Mouse (Mus musculus) neural tube, embryonic 14.5 days (tissue): Measurements from ENCODE around the gene Prpf4b. TPM values are rescaled to one million over a fixed set of nuclear protein-coding genes. Genes with fewer than 3 reads are reported as not detected.
"Not testable (repeated sequence)": the region's sequence is repeated elsewhere in the genome, so short reads cannot be mapped to it uniquely, and the experiment has no call there.

Source experiments
- ATAC-seq: fragments of 200-750 bp; cut with Nextera tagmentation; 2 replicates; pipeline ENCODE4 v1.8.0; 2017; ENCODE audit warnings: low read depth, mild to moderate bottlenecking, moderate TSS enrichment, moderate library complexity
- H3K27ac ChIP-seq: fragments of 300-500 bp; sonication (generic); 2 replicates; pipeline ENCODE4 v1.5.1; 2014; ENCODE audit warnings: low read depth, mild to moderate bottlenecking, control low read depth, low read length, moderate library complexity, mixed read lengths
- H3K27me3 ChIP-seq: fragments of 300-500 bp; sonication (generic); 2 replicates; pipeline ENCODE4 v1.6.1; 2014; ENCODE audit warnings: low read length; ENCODE audit not compliant: control insufficient read depth, insufficient read depth
- H3K36me3 ChIP-seq: fragments of 300-500 bp; sonication (generic); 2 replicates; pipeline ENCODE4 v1.6.1; 2014; ENCODE audit warnings: low read length, mixed read lengths; ENCODE audit not compliant: control insufficient read depth, insufficient read depth
- H3K4me1 ChIP-seq: fragments of 300-500 bp; sonication (generic); 2 replicates; pipeline ENCODE4 v1.6.1; 2014; ENCODE audit warnings: low read length; ENCODE audit not compliant: control insufficient read depth, insufficient read depth
- H3K4me2 ChIP-seq: fragments of 300-500 bp; sonication (generic); 2 replicates; pipeline ENCODE4 v1.6.1; 2014; ENCODE audit warnings: mild to moderate bottlenecking, low read depth, low read length, control low read depth
- H3K4me3 ChIP-seq: fragments of 300-500 bp; sonication (generic); 2 replicates; pipeline ENCODE4 v1.5.1; 2014; ENCODE audit warnings: low read depth, low read length, control low read depth, mixed read lengths
- H3K9ac ChIP-seq: fragments of 300-500 bp; sonication (generic); replicated peaks from 2 replicates; pipeline ENCODE4 v1.6.1; 2014; ENCODE audit warnings: low read depth, mild to moderate bottlenecking, control low read depth, low read length, mixed read lengths
- H3K9me3 ChIP-seq: fragments of 300-500 bp; sonication (generic); 2 replicates; pipeline ENCODE4 v1.6.1; 2016; ENCODE audit warnings: low read length; ENCODE audit not compliant: control insufficient read depth
- WGBS: fragments of 180-500 bp; shearing (Covaris S2); extraction: QIAGEN DNeasy Blood & Tissue Kit; methylation state at CpG from one replicate; pipeline ENCODE4 v1.1.7; 2014; 5-methylcytosine and 5-hydroxymethylcytosine counted together
- polyA plus RNA-seq: library from polyadenylated mRNA; unstranded; fragments of >200 nt; fragmentation: Nextera tagmentation; extraction: Ambion mirVana; gene quantifications from 2 replicates; pipeline ENCODE4 v1.2.1, GENCODE M21; 2014

Prpf4b gene
- polyA plus RNA-seq, 1 experiment from 2014 or later: 78.0 TPM

DNA sequence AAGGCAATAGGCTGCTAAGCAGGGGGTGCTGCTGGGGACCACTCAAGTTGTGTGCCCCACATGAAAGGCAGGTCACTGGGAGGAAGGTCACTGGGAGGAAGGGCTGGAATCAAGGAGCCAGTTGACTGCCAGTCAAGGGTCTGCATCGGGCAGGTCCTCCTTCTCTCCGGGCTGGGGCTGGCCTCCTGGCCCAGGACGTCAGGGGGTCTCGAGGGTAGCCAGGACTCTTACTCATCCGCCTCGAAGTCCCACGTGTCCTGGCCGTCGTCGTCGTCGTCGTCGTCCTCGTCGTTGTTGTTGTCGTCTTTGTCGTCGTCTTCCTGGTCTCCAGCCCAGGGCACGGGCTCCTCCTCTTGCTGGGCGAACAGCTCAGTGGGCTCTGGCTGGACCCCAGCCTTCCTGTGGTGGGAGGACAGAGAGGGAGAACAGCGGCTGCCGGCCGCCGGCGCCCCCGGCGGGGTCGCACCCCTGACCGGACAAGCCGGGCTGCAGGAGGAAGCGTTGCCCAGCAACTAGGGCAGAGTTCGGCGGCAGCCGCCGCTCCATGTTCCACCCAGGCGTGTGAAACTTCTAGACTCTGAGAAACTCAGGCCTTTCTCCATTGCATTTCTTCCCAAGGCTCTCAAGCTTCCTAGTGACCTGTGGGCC is 41.5 kb downstream of the Prpf4b start:
- 0 out of 2 replicates have a peak overlapping the region, but pooled peaks have one; percentile 21 for H3K9ac ChIP-seq
- WGBS: 46% methylated on average over 36 of the region's 37 CpGs
- H3K9me3 ChIP-seq: no peaks in the 10 kb centered on the region
- H3K4me1 ChIP-seq: no peaks in the 10 kb centered on the region
- peak overlapping the region; percentile 38 for H3K4me2 ChIP-seq
- ATAC-seq: peak; percentile 44; the same call in 1 of the 2 replicates
- no peaks in the 10 kb centered on the region for H3K36me3 ChIP-seq
- no peak overlapping the region for H3K27ac ChIP-seq
- H3K4me3 ChIP-seq: no peak overlapping the region
- H3K27me3 ChIP-seq: no peaks in the 10 kb centered on the region

DNA sequence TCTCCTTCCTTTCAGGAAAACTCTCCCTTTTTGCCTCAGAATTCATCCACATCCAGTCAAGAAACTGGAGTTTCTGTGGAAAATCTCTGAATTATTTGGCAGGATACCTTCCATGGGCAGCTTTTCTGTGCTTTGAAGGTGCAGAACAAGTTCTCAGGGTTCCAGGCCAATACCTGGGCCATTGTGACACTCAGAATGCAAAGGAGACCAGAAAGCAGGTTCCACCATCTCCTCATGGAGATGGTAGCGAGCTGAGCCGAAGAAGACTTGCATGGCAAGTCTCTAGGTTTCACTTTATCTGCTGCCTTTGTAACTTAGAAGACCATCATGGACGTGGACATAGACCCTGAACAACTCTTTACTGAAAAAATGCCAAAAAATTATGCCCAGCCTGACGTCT is 49.1 kb downstream of the Prpf4b start, which contains the start of the genes Fam217a and 4933417A18Rik:
TSS of gene Fam217a (minus strand) at position 101 of the 400 bp plus-strand sequence.
TSS of gene 4933417A18Rik (plus strand) at position 200 of the 400 bp plus-strand sequence.
- no peak within 1 kb of the TSS for H3K9ac ChIP-seq
- no peaks in the 10 kb centered on the region for H3K36me3 ChIP-seq
- no peak within 1 kb of the TSS for H3K4me2 ChIP-seq
- no peak within 1 kb of the TSS for H3K27ac ChIP-seq
- H3K4me1 ChIP-seq: no peaks in the 10 kb centered on the region
- H3K9me3 ChIP-seq: no peaks in the 10 kb centered on the region
- no peak for ATAC-seq
- no peaks in the 10 kb centered on the region for H3K27me3 ChIP-seq
- no peak within 1 kb of the TSS for H3K4me3 ChIP-seq
- 83% methylated on average over 4 of the region's 4 CpGs for WGBS

- H3K9ac ChIP-seq: no peak overlapping the region
- no peaks in the 10 kb centered on the region for H3K36me3 ChIP-seq
- no peak overlapping the region for H3K27ac ChIP-seq
- WGBS: 63% methylated on average over 10 of the region's 10 CpGs
- H3K4me3 ChIP-seq: no peak overlapping the region
- H3K9me3 ChIP-seq: no peaks in the 10 kb centered on the region
- H3K4me2 ChIP-seq: no peak overlapping the region
- peak; percentile 77; the same call in 1 of the 2 replicates for ATAC-seq
- H3K4me1 ChIP-seq: no peaks in the 10 kb centered on the region
- no peaks in the 10 kb centered on the region for H3K27me3 ChIP-seq
Observed at GRCm38 (mm10) chr13:34934931-34935644, 60.0 kb downstream of the Prpf4b start.

GRCm38 (mm10) chr13:34942370-34942769 is 67.3 kb downstream of the Prpf4b start:
- ATAC-seq: no peak

DNA sequence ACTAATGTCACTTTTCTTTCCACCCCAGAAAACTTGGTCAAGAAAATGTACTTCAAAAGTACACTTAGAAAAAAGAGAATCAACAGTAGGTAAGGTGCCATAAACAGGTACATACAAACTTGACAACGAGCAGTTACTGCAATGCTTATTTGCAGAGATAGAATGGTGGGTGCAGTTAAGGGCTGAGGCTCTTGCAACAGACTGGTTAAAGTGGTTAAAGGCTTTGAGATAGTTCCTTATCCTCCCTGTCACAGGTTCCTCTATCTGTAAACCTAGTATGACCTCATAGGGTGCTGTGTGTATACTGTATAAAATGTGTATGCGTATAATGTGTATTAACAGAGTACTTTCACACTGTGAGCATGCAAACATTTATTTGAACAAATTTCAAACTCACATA is 76.3 kb downstream of the Prpf4b start:
- not testable (repeated sequence) for H3K36me3 ChIP-seq, H3K9ac ChIP-seq, H3K4me2 ChIP-seq, ATAC-seq, H3K4me3 ChIP-seq, H3K9me3 ChIP-seq, H3K27me3 ChIP-seq, H3K4me1 ChIP-seq, H3K27ac ChIP-seq
- WGBS: 95% methylated on average over 2 of the region's 2 CpGs

More at GRCm38 (mm10) chr13:34942370-34942769, 67.3 kb downstream of the Prpf4b start:
- Histone ChIP-seq H3K4me1 (no peaks in the 10 kb centered on the region), H3K4me2 (no peak overlapping the region), H3K9me3 (no peaks in the 10 kb centered on the region), H3K4me3 (no peak overlapping the region), H3K27me3 (no peaks in the 10 kb centered on the region), H3K9ac (no peak overlapping the region), H3K27ac (no peak overlapping the region), H3K36me3 (no peaks in the 10 kb centered on the region)

Other genes with a start within 250 kb of the Prpf4b start
- 6.1 and 8.7 TPM in 2 replicates for gene Pxdc1, start 221.8 kb upstream of the Prpf4b start, polyA plus RNA-seq
- gene Fam50b, start 140.5 kb upstream of the Prpf4b start, polyA plus RNA-seq: not detected in 2 replicates
- 0.37 and 0.43 TPM in 2 replicates for gene Fam217a, start 49.0 kb downstream of the Prpf4b start, polyA plus RNA-seq
- not detected in 2 replicates for gene 4933417A18Rik, start 49.1 kb downstream of the Prpf4b start, polyA plus RNA-seq
- gene Eci3, start 88.5 kb downstream of the Prpf4b start, polyA plus RNA-seq: 0.50 and 0.82 TPM in 2 replicates
- 96.4 and 110 TPM in 2 replicates for gene Eci2, start 151.8 kb downstream of the Prpf4b start, polyA plus RNA-seq